Mouse (Mus musculus) embryonic stem cell, embryonic (primary cell): Measurements from ENCODE around the gene Tmem265.

Source experiments
- CTCF ChIA-PET, 4 experiments: fragments of 300-600 bp in 2 of 4; fragments of 350-600 bp in 2 of 4; sonication (Branson Sonifier 250); formaldehyde crosslinking; loops; one replicate each; lab custom pipeline; 2022; ENCODE audit warnings: inconsistent platforms in 2 of 4; lab: Charles Lee
- POLR2A ChIA-PET, 4 experiments: fragments of 300-600 bp in 2 of 4; fragments of 350-600 bp in 2 of 4; sonication (Branson Sonifier 250); formaldehyde crosslinking; loops; one replicate each; lab custom pipeline; 2022; ENCODE audit warnings: antibody characterized with exemption in 4 of 4, inconsistent platforms in 1 of 4; lab: Charles Lee

Gene Tmem265

DNA sequence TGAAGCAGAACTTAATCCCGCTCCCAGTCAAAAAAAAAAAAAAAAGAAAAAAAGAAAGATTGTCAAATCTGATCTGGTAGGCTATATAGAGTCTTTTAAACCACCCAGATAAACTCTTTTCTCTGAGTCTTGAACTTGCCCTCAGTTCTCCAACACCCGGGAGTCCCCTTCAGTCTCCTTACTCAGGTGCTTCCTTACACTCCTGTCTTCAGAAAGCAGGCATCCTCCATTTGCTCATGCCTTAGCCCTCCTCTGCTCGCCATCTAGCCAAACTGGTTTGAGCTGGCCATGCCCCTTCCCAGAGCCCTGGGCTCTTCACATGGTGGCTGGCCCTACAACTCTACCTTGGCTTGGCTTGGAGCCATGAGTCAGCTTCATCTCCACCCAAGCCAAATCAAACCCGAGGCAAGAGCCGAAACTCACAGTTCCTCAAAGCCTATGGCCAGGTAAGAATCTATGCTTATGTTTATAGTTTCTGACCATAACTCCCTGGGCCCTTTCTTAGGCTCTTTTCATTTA is at the start of gene Tmem265:
TSS of gene Tmem265 (plus strand) at position 51 of the 519 bp plus-strand sequence.
- POLR2A ChIA-PET = interaction anchor here in 3 of 4 experiments (0.5 to 1.3 kb wide), 4 partner anchors 11 to 47 kb away, joined by 3 to 7 read pairs (median 4); no protein-coding TSS in a partner anchor
- CTCF ChIA-PET = no interaction called here

DNA sequence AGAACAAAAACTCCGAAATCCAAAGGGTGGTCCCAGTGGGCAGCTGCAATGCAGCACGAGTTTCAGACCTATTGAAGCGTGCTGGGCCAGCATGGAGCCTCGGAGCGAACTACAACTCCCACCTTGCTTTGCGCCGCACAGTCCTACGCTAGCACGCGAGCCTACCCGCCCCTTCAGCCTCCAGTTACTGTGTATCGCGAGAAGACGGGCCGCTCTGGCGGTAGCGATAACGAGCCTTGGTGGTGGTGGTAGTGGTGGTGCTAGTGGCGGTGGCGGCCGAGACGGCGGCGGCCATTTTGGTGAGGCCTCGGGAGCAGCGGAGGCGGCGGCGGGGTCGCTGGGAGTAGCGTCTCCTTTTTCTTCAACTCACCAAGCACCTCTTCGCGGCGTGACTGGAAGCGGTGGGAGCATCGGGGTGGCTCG is 49.4 kb upstream of the Tmem265 start, which contains the start of gene Srcap:
TSS of gene Srcap (plus strand) at position 176 of the 423 bp plus-strand sequence.
- ChIA-PET CTCF (interaction anchor here (0.5 to 1.2 kb wide), 10 partner anchors 12 to 169 kb away, joined by 3 to 4 read pairs (median 3); partner anchors contain the start of genes Fbrs (in 1 of the 4) and Zfp689 (in 1 of the 4)), POLR2A (interaction anchor here in 3 of 4 experiments (0.6 to 4.4 kb wide), 78 partner anchors 9 to 495 kb away, joined by 3 to 45 read pairs (median 4); partner anchors contain the start of genes Fbrs (in 3 of the 3), Zfp689 (in 3 of the 3), Ccdc189 (in 2 of the 3) and Phkg2 (in 2 of the 3))

DNA sequence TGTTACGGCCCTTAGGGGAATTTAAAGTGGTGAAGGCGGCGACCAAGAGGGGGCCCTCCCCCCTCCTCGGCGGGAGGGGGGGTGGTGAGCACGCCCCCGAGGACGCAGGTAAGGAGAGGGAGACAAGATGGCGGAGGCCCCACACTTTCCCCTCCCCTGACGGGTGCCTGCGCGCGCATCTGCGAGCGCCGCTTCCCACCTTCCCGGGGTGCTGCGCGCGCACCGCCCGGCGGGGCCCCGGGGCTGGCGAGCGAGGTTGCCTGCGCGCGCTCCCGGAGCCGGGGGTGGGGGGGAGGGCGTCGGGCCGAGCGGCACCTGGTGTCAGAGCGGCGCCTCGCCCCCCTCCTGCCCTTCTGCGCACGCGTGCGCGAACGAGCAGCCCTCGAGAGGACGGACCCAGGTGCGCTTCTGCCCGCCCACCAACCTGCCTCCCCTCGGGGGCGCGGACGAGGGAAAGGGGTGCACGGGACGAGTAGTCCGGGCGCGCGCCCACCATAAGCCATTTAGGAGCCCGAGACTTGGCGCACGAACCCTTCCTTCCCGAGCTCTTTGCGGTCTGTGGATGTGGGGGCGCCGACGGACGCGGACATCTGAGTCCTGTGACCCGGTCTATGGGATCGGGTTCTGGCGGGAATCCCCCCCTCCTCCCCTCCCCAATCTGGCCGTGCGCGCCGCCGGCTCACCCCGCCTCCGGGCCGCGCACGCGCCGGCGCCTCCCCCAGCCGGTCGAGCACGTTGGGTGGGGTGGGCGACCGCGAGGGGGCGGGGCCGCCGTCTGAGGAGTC is 48.8 kb upstream of the Tmem265 start:
- CTCF ChIA-PET = interaction anchor here in 1 of 4 experiments (1.1 kb wide), 1 partner anchor 33 kb away, joined by 4 read pairs; the partner anchor contains the start of gene Fbrs

DNA sequence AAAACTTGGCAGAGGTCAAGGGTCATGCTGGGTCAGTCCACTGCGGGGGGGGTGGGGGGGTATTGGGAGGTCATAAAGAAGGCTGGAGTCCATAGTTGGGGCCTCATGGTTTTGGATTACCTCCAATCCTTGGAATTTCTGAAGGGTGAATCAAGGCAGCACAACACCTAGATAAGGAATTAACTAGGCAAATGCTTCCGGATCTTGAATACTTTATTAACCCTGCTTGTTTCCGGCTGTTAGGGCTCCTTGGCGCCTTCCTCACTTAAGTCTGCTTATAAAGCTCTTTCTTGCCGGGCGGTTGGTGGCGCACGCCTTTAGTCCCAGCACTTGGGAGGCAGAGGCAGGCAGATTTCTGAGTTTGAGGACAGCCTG is 48.2 kb upstream of the Tmem265 start:
- ChIA-PET CTCF (interaction anchor here in 1 of 4 experiments (1.2 kb wide), 1 partner anchor 261 kb away, joined by 5 read pairs; no protein-coding TSS in a partner anchor), POLR2A (interaction anchor here (0.6 to 4.5 kb wide), 61 partner anchors 9 to 486 kb away, joined by 3 to 40 read pairs (median 5); partner anchors contain the start of genes Zfp689 (in 2 of the 4), Ccdc189 (in 1 of the 4), Ctf1 (in 1 of the 4) and Dctpp1 (in 1 of the 4))

More for the DNA sequence above, 48.8 kb upstream of the Tmem265 start:
- POLR2A ChIA-PET = interaction anchor here (0.5 to 4.5 kb wide), 54 partner anchors 9 to 496 kb away, joined by 3 to 45 read pairs (median 6); partner anchors contain the start of genes Ccdc189 (in 2 of the 4), Rnf40 (in 2 of the 4), Zfp689 (in 2 of the 4) and Bcl7c (in 1 of the 4)

DNA sequence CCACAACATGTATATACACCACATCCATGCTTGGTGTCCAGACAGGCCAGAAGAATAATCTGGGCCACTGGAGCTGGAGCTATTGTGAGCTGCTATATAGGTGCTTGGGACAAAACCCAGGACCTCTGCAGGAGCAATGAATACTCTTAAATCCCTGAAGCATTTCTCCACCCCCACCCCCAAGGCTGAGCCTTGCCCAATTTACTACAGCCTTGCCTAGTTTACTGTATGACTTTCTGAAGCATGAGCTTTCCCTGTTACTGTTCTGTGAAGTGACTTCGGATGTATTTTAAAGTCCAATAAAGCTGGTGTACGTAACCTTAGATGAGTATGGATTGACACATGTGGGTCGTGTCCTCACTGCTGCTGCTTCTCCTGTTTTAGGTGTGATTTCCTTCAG is 47.4 kb upstream of the Tmem265 start:
- ChIA-PET POLR2A (interaction anchor here (0.6 to 4.5 kb wide), 58 partner anchors 8 to 487 kb away, joined by 3 to 31 read pairs (median 5); partner anchors contain the start of genes Zfp689 (in 2 of the 4), Ccdc189 (in 1 of the 4), Ctf1 (in 1 of the 4) and Dctpp1 (in 1 of the 4)), CTCF (interaction anchor here in 1 of 4 experiments (0.6 to 1.2 kb wide), 2 partner anchors 249 to 260 kb away, joined by 3 to 5 read pairs; no protein-coding TSS in a partner anchor)

DNA sequence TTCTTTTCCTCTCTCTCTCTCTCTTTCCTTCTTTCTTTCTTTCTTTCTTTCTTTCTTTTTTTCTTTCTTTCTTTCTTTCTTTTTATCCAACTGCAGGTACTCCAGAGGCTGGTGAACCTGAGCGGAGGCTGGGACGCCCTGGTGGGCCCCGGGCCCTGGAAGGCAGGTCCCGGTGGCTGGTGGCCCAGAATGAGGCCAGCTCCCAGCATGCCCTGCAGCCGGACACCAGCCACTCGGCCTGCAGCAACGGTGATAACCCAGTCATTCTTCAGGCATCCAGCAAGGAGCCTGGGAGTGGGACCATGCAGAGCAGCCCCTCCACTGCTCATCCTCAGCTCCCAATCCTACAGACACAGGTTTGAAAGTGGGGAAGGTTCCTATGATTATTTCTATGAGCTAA is 45.3 kb upstream of the Tmem265 start:
- POLR2A ChIA-PET = interaction anchor here in 3 of 4 experiments (0.5 to 5.0 kb wide), 21 partner anchors 9 to 1221 kb away, joined by 3 to 30 read pairs (median 4); partner anchors contain the start of genes Ccdc189 (in 1 of the 3), Kat8 (in 1 of the 3) and Rnf40 (in 1 of the 3)
- CTCF ChIA-PET = interaction anchor here in 2 of 4 experiments (0.6 to 0.7 kb wide), 2 partner anchors 67 to 127 kb away, joined by 4 to 15 read pairs; partner anchors contain the start of gene Zfp689 (in 1 of the 2)

DNA sequence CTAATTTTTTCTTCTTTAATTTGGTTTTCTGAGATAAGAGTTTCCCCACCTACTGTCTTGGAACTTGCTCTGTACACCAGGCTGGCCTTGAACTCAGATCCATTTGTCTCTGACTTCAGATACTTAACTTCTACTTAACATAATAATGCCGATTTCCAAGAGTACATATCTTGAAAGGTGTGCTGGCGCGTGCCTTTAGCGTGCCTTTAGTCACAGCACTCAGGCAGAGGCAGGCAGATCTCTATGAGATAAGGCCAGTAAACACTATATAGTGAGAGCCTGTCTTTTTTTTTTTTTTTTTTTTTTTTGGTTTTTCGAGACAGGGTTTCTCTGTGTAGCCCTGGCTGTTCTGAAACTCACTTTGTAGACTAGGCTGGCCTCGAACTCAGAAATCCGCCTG is 44.8 kb upstream of the Tmem265 start:
- CTCF ChIA-PET = interaction anchor here in 1 of 4 experiments (0.7 kb wide), 1 partner anchor 68 kb away, joined by 15 read pairs; the partner anchor contains the start of gene Zfp689
- POLR2A ChIA-PET = interaction anchor here in 3 of 4 experiments (0.7 to 5.0 kb wide), 16 partner anchors 10 to 396 kb away, joined by 3 to 30 read pairs (median 10); partner anchors contain the start of genes Ccdc189 (in 1 of the 3), Kat8 (in 1 of the 3) and Rnf40 (in 1 of the 3)

DNA sequence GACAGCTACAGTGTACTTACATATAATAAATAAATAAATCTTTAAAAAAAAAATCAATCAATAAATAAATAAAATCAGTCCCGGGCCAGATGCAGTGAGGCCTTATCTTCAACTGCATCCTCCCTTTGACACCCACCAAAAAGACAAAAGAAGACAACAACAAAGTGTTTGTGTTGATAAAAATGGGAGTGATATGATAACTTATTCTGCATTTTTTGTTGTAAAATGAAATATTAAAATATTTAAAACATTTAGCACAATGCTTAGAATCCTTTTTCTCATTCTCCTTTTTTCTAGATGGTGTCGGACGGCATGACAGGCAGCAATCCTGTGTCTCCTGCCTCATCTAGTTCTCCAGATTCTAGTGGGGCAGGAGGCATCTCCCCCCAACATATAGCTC is 41.9 kb upstream of the Tmem265 start, which contains the start of gene Gm42715:
TSS of gene Gm42715 (plus strand) at position 301 of the 400 bp plus-strand sequence.
- ChIA-PET CTCF (interaction anchor here in 1 of 4 experiments (0.6 kb wide), 1 partner anchor 138 kb away, joined by 5 read pairs; no protein-coding TSS in a partner anchor), POLR2A (interaction anchor here in 2 of 4 experiments (1.3 to 5.0 kb wide), 3 partner anchors 7 to 42 kb away, joined by 3 to 30 read pairs (median 16); no protein-coding TSS in a partner anchor)

DNA sequence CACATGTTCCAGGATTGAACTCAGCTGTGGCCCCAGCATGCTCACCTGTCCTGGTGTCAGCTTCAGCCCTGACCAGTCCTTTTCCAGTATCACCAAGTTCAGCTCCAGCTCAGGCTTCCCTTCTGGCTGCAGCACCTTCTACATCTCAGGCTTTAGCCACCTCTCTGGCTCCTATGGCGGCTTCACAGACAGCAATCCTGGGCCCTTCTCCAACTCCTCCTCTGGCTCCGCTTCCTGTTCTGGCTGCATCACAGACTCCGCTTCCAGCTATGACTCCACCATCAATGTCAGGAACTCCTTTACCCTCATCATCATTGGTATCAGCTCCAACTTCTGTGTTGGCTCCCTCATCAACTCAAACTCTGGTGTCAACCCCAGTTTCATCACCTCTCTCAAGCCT is 19.5 kb upstream of the Tmem265 start:
- POLR2A ChIA-PET = interaction anchor here in 2 of 4 experiments (0.9 to 2.7 kb wide), 12 partner anchors 11 to 46 kb away, joined by 3 to 17 read pairs (median 4); no protein-coding TSS in a partner anchor
- CTCF ChIA-PET = no interaction called here

DNA sequence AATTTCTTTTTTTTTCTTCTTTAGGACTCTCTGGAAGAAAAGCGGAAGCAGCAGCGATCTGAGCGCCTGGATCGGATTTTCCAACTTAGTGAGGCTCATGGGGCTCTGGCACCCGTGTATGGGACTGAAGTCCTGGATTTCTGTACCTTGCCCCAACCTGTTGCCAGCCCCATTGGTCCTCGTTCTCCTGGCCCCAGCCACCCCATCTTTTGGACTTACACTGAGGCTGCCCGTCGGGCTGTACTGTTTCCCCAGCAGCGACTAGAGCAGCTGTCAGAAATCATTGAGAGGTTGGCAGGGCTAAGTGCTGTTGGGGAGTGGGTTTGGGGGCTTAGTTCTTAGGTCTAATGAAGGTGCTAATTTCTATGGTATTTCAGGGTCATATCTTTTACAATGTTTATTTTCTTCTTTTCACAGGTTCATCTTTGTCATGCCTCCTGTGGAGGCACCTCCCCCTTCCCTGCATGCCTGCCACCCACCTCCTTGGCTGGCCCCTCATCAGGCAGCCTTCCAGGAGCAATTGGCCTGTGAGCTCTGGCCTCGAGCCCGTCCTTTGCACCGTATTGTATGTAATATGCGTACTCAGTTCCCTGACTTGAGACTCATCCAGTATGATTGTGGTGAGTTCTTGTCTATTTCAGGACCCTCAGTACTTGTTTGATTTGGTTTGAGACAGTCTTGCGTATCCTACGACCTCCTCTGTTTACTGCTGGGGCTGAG is 11.9 kb upstream of the Tmem265 start:
- ChIA-PET POLR2A (interaction anchor here in 2 of 4 experiments (0.6 to 1.0 kb wide), 3 partner anchors 8 to 55 kb away, joined by 3 to 4 read pairs (median 3); no protein-coding TSS in a partner anchor), CTCF (interaction anchor here in 1 of 4 experiments (0.5 kb wide), 1 partner anchor 66 kb away, joined by 9 read pairs; no protein-coding TSS in a partner anchor)

DNA sequence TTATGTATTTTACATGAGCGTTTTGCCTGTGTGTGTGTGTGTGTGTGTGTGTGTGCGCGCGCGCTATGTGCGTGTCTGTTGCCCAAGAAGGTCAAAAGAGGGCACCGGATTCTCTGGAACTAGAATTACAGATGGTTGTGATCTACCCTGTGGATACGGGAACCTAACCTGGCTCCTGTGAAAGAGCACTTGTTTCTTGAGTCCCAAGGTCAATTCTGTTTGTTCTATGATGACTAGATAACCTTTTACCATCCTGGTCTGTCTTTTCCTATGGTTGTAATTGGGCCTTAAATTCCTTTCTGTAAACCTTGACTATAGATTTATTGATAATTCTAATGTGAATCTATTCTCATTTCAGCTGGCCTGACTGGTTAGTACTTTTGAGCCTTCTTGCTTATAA is 9.6 kb upstream of the Tmem265 start:
- POLR2A ChIA-PET = interaction anchor here in 1 of 4 experiments (0.7 kb wide), 1 partner anchor 208 kb away, joined by 3 read pairs; no protein-coding TSS in a partner anchor
- CTCF ChIA-PET = interaction anchor here in 1 of 4 experiments (0.7 kb wide), 1 partner anchor 37 kb away, joined by 4 read pairs; the partner anchor contains the start of gene Rnf40

DNA sequence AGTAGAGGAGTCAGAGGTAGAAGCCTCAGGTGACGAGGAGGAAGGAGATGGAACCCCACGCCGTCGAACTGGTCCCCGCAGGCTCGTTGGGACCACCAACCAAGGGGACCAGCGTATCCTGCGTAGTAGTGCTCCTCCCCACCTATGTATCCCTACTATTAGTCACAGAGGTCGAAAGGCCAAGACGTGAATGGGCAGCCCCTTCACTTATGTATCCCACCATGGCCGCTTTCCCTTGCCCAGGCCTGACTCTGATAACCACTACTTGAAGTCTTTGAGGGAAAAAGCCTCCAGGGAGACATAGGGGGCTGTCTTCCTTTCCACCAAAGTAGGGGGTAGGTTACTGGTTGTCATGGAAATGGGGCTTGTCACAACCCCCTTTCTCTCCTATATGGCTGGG is 610 bp upstream of the Tmem265 start:
- CTCF ChIA-PET = interaction anchor here in 3 of 4 experiments (0.7 to 1.2 kb wide), 3 partner anchors 16 to 119 kb away, joined by 3 to 7 read pairs (median 3); no protein-coding TSS in a partner anchor
- POLR2A ChIA-PET = interaction anchor here in 2 of 4 experiments (0.7 to 1.3 kb wide), 5 partner anchors 13 to 973 kb away, joined by 3 to 8 read pairs (median 4); no protein-coding TSS in a partner anchor

DNA sequence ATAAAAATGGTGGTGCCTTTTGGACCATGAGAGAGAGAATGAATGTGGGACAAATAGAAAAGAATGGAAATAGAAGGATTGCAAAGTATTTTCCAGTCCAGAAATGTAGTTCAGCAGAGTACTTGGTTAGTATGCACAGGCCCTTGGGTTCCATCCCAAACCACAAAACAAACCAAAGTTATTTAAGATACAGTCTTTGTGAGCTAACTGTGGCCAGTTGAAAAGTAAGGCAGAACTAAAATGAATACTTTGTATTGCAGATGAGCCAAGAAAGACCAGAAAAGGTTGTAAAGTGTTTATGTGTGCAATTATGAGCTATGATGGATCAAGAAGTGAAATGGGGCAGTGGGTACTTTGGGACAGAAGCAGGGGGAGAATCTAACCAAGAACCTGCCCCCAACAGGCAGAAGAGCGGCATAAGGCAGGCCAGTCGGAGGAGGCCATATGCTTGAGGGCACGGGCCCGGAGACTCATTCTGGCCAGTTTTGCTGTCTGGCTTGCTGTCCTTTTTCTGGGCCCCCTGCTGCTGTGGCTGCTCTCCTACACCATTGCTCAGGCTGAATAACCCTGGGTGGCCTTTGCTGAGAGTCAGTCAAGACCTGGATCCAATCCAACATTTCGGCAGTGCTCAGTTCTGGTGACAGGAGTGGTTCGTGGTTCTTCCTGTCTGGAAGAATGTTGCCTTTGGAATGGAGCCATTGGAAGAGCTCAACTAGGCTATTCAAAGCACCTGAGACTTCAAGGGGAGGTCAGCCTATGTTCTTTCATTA is 3.4 kb downstream of the Tmem265 start:
- CTCF ChIA-PET = interaction anchor here in 2 of 4 experiments (0.6 to 1.0 kb wide), 4 partner anchors 24 to 308 kb away, joined by 3 to 4 read pairs (median 3); partner anchors contain the start of gene Ccdc189 (in 1 of the 2)
- POLR2A ChIA-PET = interaction anchor here in 3 of 4 experiments (0.7 to 1.4 kb wide), 5 partner anchors 24 to 848 kb away, joined by 3 to 6 read pairs (median 3); partner anchors contain the start of genes Ccdc189 (in 1 of the 3) and Rnf40 (in 1 of the 3)

DNA sequence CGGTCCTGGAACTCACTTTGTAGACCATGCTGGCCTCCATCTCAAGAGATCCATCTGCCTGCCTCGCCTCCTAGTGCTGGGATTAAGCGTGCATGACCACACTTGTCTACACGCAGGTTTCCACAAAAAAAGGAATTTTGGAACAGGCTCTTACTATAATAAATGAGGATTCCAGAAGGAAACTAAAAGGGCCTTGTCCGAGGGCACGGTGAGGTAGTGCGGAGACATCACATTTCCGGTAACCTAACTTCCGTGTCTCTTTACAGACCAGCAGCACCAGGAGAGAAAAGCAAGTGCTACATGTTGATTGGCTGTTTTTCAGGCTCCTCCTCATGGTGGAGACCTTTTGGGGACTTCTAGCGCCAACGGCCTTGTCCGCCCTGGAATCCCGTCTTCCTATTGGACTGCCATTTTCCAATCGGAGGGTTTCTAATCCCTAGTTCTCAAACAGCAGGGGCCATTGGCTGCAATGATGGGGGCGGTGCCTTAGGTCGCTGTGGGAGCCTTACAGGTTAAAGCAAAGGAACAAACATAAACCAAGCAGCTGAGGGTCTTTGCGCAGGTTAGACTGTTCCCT is 11.8 kb downstream of the Tmem265 start, which contains the start of gene Phkg2:
TSS of gene Phkg2 (plus strand) at position 446 of the 577 bp plus-strand sequence.
- POLR2A ChIA-PET = interaction anchor here in 3 of 4 experiments (0.6 to 4.5 kb wide), 16 partner anchors 12 to 395 kb away, joined by 3 to 18 read pairs (median 4); partner anchors contain the start of genes Ccdc189 (in 2 of the 3), Rnf40 (in 2 of the 3), Fus (in 1 of the 3) and Orai3 (in 1 of the 3)
- CTCF ChIA-PET = no interaction called here
